In genomic region chr8:95848734-95849464, GRCm38 (mm10) we compare ENCODE assay signal across 29 mouse cellular contexts. TPM values are rescaled to one million over a fixed set of nuclear protein-coding genes. Genes with fewer than 3 reads are reported as not detected.
DNase-seq lines count a peak whose midpoint lies in the region; ATAC-seq and TF ChIP-seq lines count a peak whose summit lies in the region.
"Had no signal": no experiment of that assay in that cellular context is flagged by ENCODE, and none has a peak within 500 bp of the region (broad histone marks: within the 10 kb centered on the region; RNA-seq: fewer than 3 reads in every experiment).

No protein-coding gene starts in this region.

- dilution Hi-C loops in CH12.LX (cut with MboI; ENCODE audit: extremely low pct_ligation_motif_present, extremely low pct_unique_long_range_greater_than_20kb, low sequenced_read_pairs) = no loop called here

- H3K79me2 ChIP-seq in CH12.LX (replicated peaks; ENCODE audit: control insufficient read depth, extremely low read depth, insufficient read depth, poor library complexity, severe bottlenecking) = peaks cover 3% of the 10 kb centered on the region; the same call in 1 of the 2 replicates

- no peak for TF ChIP-seq EP300 in CH12.LX (IDR thresholded peaks at IDR 0.05; ENCODE audit: low read length)

- H3K9me3 ChIP-seq in CH12.LX (replicated peaks; ENCODE audit: low read length) = no peaks in the 10 kb centered on the region
- no peaks in the 10 kb centered on the region for H3K9me3 ChIP-seq in ES-E14 (ENCODE audit: control insufficient read depth, insufficient read depth, low read depth, low read length)
- H3K9me3 ChIP-seq in midbrain, embryonic 14.5 days (ENCODE audit: control insufficient read depth, low read length) = no peaks in the 10 kb centered on the region
- H3K9me3 ChIP-seq: embryonic facial prominence, embryonic 10.5 days; embryonic facial prominence, embryonic 13.5 days; forebrain, embryonic 12.5 days; forebrain, embryonic 15.5 days; heart, embryonic 13.5 days had no signal

- TF ChIP-seq CTCF in layer of hippocampus, adult 2 months (conservative IDR thresholded peaks at IDR 0.05) = no peak
- TF ChIP-seq CTCF in CH12.LX (conservative IDR thresholded peaks at IDR 0.05 in 1 of 2, IDR thresholded peaks at IDR 0.05 in 1 of 2; ENCODE audit: low read depth in 2 of 2, low read length in 2 of 2) = no peak

- no peak for ATAC-seq in midbrain, embryonic 14.5 days (ENCODE audit: low FRiP score, low TSS enrichment)
- ATAC-seq: CD4-positive, CD25-positive, alpha-beta regulatory T cell, adult 4 months; forebrain, embryonic 15.5 days; hindbrain, postnatal 0 days; inflammation-experienced regulatory T-cells, adult 6 months; intestine, embryonic 16.5 days had no signal

- no peaks in the 10 kb centered on the region for H3K27me3 ChIP-seq in CH12.LX (replicated peaks)
- H3K27me3 ChIP-seq in midbrain, embryonic 14.5 days (ENCODE audit: control insufficient read depth, insufficient read depth, low read length) = no peaks in the 10 kb centered on the region
- H3K27me3 ChIP-seq: embryonic facial prominence, embryonic 13.5 days; forebrain, embryonic 12.5 days; forebrain, embryonic 15.5 days; heart, embryonic 13.5 days had no signal

- peak overlapping the region; percentile 43; the same call in 1 of the 2 replicates for H3K27ac ChIP-seq in layer of hippocampus, adult 2 months
- peak overlapping the region; percentile 55 for H3K27ac ChIP-seq in CH12.LX (ENCODE audit: insufficient read depth, low read depth)
- 0 out of 2 replicates have a peak overlapping the region, but pooled peaks have one; percentile 13 for H3K27ac ChIP-seq in ES-E14 (ENCODE audit: insufficient read depth, low read depth, low read length, poor library complexity, severe bottlenecking)
- H3K27ac ChIP-seq in midbrain, embryonic 14.5 days (replicated peaks; ENCODE audit: low read depth, low read length) = no peak overlapping the region
- H3K27ac ChIP-seq: embryonic facial prominence, embryonic 10.5 days; embryonic facial prominence, embryonic 13.5 days; forebrain, embryonic 12.5 days; forebrain, embryonic 15.5 days; heart, embryonic 13.5 days; hindbrain, embryonic 14.5 days; hindbrain, postnatal 0 days had no signal

- no peak for TF ChIP-seq RAD21 in CH12.LX (IDR thresholded peaks at IDR 0.05; ENCODE audit: low read depth, low read length)

- H3K36me3 ChIP-seq in CH12.LX (replicated peaks in 1 of 2; ENCODE audit: control insufficient read depth in 1 of 2, insufficient read depth in 1 of 2, low read length in 1 of 2) (peaks cover 40 to 58% of the 10 kb centered on the region in 2 experiments), ES-E14 (ENCODE audit: control insufficient read depth, insufficient read depth, low read length, poor library complexity, severe bottlenecking) (peaks cover 12% of the 10 kb centered on the region; the same call in 1 of the 2 replicates)
- peaks cover 31% of the 10 kb centered on the region for H3K36me3 ChIP-seq in midbrain, embryonic 14.5 days (ENCODE audit: control insufficient read depth, insufficient read depth, low read length)

- peaks cover 10 to 26% of the 10 kb centered on the region in 2 experiments for H3K4me1 ChIP-seq in CH12.LX (ENCODE audit: control insufficient read depth in 1 of 2, insufficient read depth in 2 of 2)
- H3K4me1 ChIP-seq in ES-E14 (ENCODE audit: control insufficient read depth in 2 of 2, insufficient read depth in 2 of 2, low read length in 2 of 2, poor library complexity in 1 of 2) = peaks cover 4 to 15% of the 10 kb centered on the region in 2 experiments; a peak in 3 of 4 replicates
- H3K4me1 ChIP-seq in midbrain, embryonic 14.5 days (ENCODE audit: control insufficient read depth, insufficient read depth, low read length) = peaks cover 8% of the 10 kb centered on the region

- DNase-seq in layer of hippocampus, adult 2 months (ENCODE audit: low spot score in 2 of 2) = no peak
- DNase-seq in layer of hippocampus, postnatal 36 days = no peak
- DNase-seq in CH12.LX (ENCODE audit: extremely low read depth) (no peak), ES-E14 (ENCODE audit: low read depth, low spot score) (no peak)
- DNase-seq in embryo, embryonic 10 days (ENCODE audit: low spot score) = no peak
- DNase-seq in natural killer cell, adult 2 months (ENCODE audit: low spot score in 2 of 2) = no peak
- DNase-seq in midbrain, embryonic 14.5 days = no peak
- DNase-seq: adrenal gland, postnatal 10 days; adrenal gland, postnatal 36 days; B cell, adult 2 months; cerebellum, adult 11 months; cerebellum, adult 2 months; cerebellum, adult 9-11 months; embryo, embryonic 11 days; gastrocnemius, postnatal 14 days; heart, adult 11 months; heart, postnatal 14 days; heart, postnatal 4 days had no signal

- no peak for TF ChIP-seq POLR2A in CH12.LX (IDR thresholded peaks at IDR 0.05; ENCODE audit: low read depth, low read length)

- H3K9ac ChIP-seq in CH12.LX (ENCODE audit: insufficient read depth, low read depth) = no peak overlapping the region
- H3K9ac ChIP-seq in ES-E14 (ENCODE audit: insufficient read depth, low read depth, low read length, poor library complexity, severe bottlenecking) = peak overlapping the region; percentile 50; the same call in 1 of the 2 replicates
- no peak overlapping the region for H3K9ac ChIP-seq in midbrain, embryonic 14.5 days (replicated peaks; ENCODE audit: low read length)
- H3K9ac ChIP-seq: embryonic facial prominence, embryonic 13.5 days; forebrain, embryonic 12.5 days; forebrain, embryonic 15.5 days; heart, embryonic 13.5 days; hindbrain, embryonic 14.5 days had no signal

- 90% methylated on average over 19 of the region's 19 CpGs for WGBS in midbrain, embryonic 14.5 days

- no peak overlapping the region for H3K4me2 ChIP-seq in CH12.LX (ENCODE audit: insufficient read depth, low read depth, poor library complexity, severe bottlenecking)
- no peak overlapping the region for H3K4me2 ChIP-seq in midbrain, embryonic 14.5 days (ENCODE audit: low read length)
- H3K4me2 ChIP-seq: forebrain, embryonic 12.5 days; forebrain, embryonic 15.5 days; heart, embryonic 13.5 days; hindbrain, embryonic 14.5 days had no signal

- in situ Hi-C loops in CH12.LX (cut with MboI; ENCODE audit: low pct_ligation_motif_present, low pct_unique_long_range_greater_than_20kb, low sequenced_read_pairs) (no loop called here), ES-E14 (cut with MboI; ENCODE audit: low sequenced_read_pairs in 2 of 2, unreplicated experiment in 2 of 2) (no loop called here)

- H3K4me3 ChIP-seq in layer of hippocampus, adult 2 months = no peak overlapping the region
- H3K4me3 ChIP-seq in CH12.LX (replicated peaks in 1 of 3; ENCODE audit: low read depth in 2 of 3, low read length in 2 of 3, poor library complexity in 1 of 3) = peak overlapping the region in 1 of 3 experiments; percentile 13
- H3K4me3 ChIP-seq in ES-E14 (ENCODE audit: insufficient read depth in 1 of 2, low read depth in 1 of 2, low read length in 2 of 2, poor library complexity in 1 of 2, severe bottlenecking in 1 of 2) = peak overlapping the region; percentile 8 to 9
- no peak overlapping the region for H3K4me3 ChIP-seq in midbrain, embryonic 14.5 days (replicated peaks; ENCODE audit: low read depth, low read length)
- H3K4me3 ChIP-seq: embryonic facial prominence, embryonic 10.5 days; embryonic facial prominence, embryonic 13.5 days; erythroblast, embryonic 14.5 days; forebrain, embryonic 12.5 days; forebrain, embryonic 15.5 days; heart, embryonic 13.5 days had no signal

TF ChIP-seq in CH12.LX, 34 proteins besides CTCF, POLR2A, EP300 and RAD21 (continues in another document):
- TF ChIP-seq CHD1 (IDR thresholded peaks at IDR 0.05; ENCODE audit: low read depth, low read length) (0 out of 2 replicates have a peak, but pooled peaks have one; percentile 35), MAX (IDR thresholded peaks at IDR 0.05; ENCODE audit: low read length) (no peak), MAFK (IDR thresholded peaks at IDR 0.05; ENCODE audit: insufficient replicate concordance, low read length) (peak; percentile 17; the same call in 1 of the 2 replicates)

TF ChIP-seq in ES-E14, 5 proteins besides CTCF, POLR2A, EP300 and RAD21:
- TF ChIP-seq MAFK (IDR thresholded peaks at IDR 0.05; ENCODE audit: insufficient read depth, low read depth, low read length) (peak; percentile 35; the same call in 1 of the 2 replicates), ZC3H11A (IDR thresholded peaks at IDR 0.05; ENCODE audit: borderline replicate concordance, low read depth, low read length) (no peak), CHD2 (IDR thresholded peaks at IDR 0.05; ENCODE audit: low read depth, low read length) (no peak)

RNA-seq across cellular contexts. Expression of gene Slc38a7, which starts 4.4 kb away (rescaled TPM):
- 10 to 100 TPM; 30.0 to 31.0 TPM for total RNA-seq in layer of hippocampus, adult 2 months (2021)
- total RNA-seq in layer of hippocampus, postnatal 36 days (2021) = 10 to 100 TPM; 30.7 to 31.4 TPM
- total RNA-seq in CH12.LX (2012; rRNA removed) = 20.3 and 33.2 TPM in 2 replicates
- total RNA-seq in CH12.LX (2014; rRNA removed) = 12.0 and 13.9 TPM in 2 replicates
- polyA plus RNA-seq in CH12.LX (2012; ENCODE audit: insufficient read length, low read depth) = 28.1 and 31.0 TPM in 2 replicates
- total RNA-seq in ES-E14 (2012; rRNA removed) = 47.9 and 79.9 TPM in 2 replicates
- 27.0 and 27.5 TPM in 2 replicates for polyA plus RNA-seq in midbrain, embryonic 14.5 days (2014; fragmentation: Nextera tagmentation; extraction: Ambion mirVana)

RNA-seq across cellular contexts. Expression of gene Sap18b, which starts 23.8 kb away (rescaled TPM):
- total RNA-seq in layer of hippocampus, adult 2 months (2021) = 100 to 1,000 TPM; 123 to 140 TPM
- 100 to 1,000 TPM; 129 to 132 TPM for total RNA-seq in layer of hippocampus, postnatal 36 days (2021)
- total RNA-seq in CH12.LX (2012; rRNA removed) = 138 and 141 TPM in 2 replicates
- 259 and 305 TPM in 2 replicates for total RNA-seq in CH12.LX (2014; rRNA removed)
- 355 and 403 TPM in 2 replicates for polyA plus RNA-seq in CH12.LX (2012; ENCODE audit: insufficient read length, low read depth)
- total RNA-seq in ES-E14 (2012; rRNA removed) = 104 and 109 TPM in 2 replicates
- 225 and 233 TPM in 2 replicates for polyA plus RNA-seq in midbrain, embryonic 14.5 days (2014; fragmentation: Nextera tagmentation; extraction: Ambion mirVana)

RNA-seq across cellular contexts. Expression of gene Got2, which starts 39.4 kb away (rescaled TPM):
- total RNA-seq in layer of hippocampus, adult 2 months (2021) = 100 to 1,000 TPM; 222 to 232 TPM
- 100 to 1,000 TPM; 214 to 219 TPM for total RNA-seq in layer of hippocampus, postnatal 36 days (2021)
- 303 TPM in 2 replicates for total RNA-seq in CH12.LX (2012; rRNA removed)
- total RNA-seq in CH12.LX (2014; rRNA removed) = 268 and 283 TPM in 2 replicates
- 489 and 509 TPM in 2 replicates for polyA plus RNA-seq in CH12.LX (2012; ENCODE audit: insufficient read length, low read depth)
- total RNA-seq in ES-E14 (2012; rRNA removed) = 190 and 199 TPM in 2 replicates
- polyA plus RNA-seq in midbrain, embryonic 14.5 days (2014; fragmentation: Nextera tagmentation; extraction: Ambion mirVana) = 84.6 and 215 TPM in 2 replicates

RNA-seq across cellular contexts. Expression of gene Cnot1, which starts 41.6 kb away (rescaled TPM):
- total RNA-seq in layer of hippocampus, adult 2 months (2021) = 100 to 1,000 TPM; 130 to 144 TPM
- total RNA-seq in layer of hippocampus, postnatal 36 days (2021) = 100 to 1,000 TPM; 125 to 150 TPM
- total RNA-seq in CH12.LX (2012; rRNA removed) (130 and 142 TPM in 2 replicates), CH12.LX (2014; rRNA removed) (136 and 146 TPM in 2 replicates), ES-E14 (2012; rRNA removed) (176 and 207 TPM in 2 replicates)
- polyA plus RNA-seq in CH12.LX (2012; ENCODE audit: insufficient read length, low read depth) = 164 and 182 TPM in 2 replicates
- 50.8 and 76.9 TPM in 2 replicates for polyA plus RNA-seq in midbrain, embryonic 14.5 days (2014; fragmentation: Nextera tagmentation; extraction: Ambion mirVana)

Comparison
In these comparisons a context has a peak if more than half of its experiments do, and no peak if none do; other contexts are left out.
1. H3K4me3 ChIP-seq: peak in ES-E14 (2 of 2); none in layer of hippocampus, adult 2 months (single experiment) and midbrain, embryonic 14.5 days (single experiment).